Mouse (Mus musculus): ENCODE results near the gene Sult1b1. TPM values are rescaled to one million over a fixed set of nuclear protein-coding genes. Genes with fewer than 3 reads are reported as not detected.

The Sult1b1 gene
- 43.0 and 49.7 TPM in 2 replicates for polyA plus RNA-seq (2015; fragmentation: Nextera tagmentation; extraction: Ambion mirVana)

GRCm38 (mm10) chr5:87538111-87538510, at the start of gene Sult1b1:
Gene Sult1b1 (minus strand): TSS chr5:87538195.
- Histone ChIP-seq H3K4me1 (replicated peaks) (no peaks in the 10 kb centered on the region), H3K9me3 (no peaks in the 10 kb centered on the region), H3K36me3 (no peaks in the 10 kb centered on the region), H3K4me2 (replicated peaks) (no peak within 1 kb of the TSS), H3K27me3 (replicated peaks) (no peaks in the 10 kb centered on the region), H3K4me3 (replicated peaks) (no peak within 1 kb of the TSS), H3K27ac (no peak within 1 kb of the TSS), H3K9ac (no peak within 1 kb of the TSS)
- WGBS, result 79% methylated on average over 2 of the region's 2 CpGs
- ATAC-seq, result no peak

DNA sequence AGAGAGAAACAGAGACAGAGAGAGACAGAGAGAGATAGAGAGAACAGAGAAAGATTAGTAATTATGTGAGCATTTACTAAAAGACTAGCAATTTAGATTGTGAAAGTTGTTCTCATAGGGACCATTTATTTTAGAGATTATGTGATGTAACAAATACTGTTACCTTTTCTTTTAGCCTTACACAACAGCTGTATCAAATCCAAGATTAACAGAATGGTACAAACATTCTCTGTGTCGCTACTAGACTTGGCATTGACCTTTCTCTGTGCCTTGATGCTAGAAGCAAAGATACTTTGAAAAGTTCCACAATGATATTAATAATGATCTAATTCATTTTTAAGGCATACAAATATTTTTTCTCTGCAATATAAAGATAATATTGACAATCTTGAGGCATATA, 42.4 kb upstream of the Sult1b1 start:
- no peak overlapping the region for H3K27ac ChIP-seq
- 88% methylated on average over 1 of the region's 1 CpGs for WGBS
- ATAC-seq, result no peak
- H3K36me3 ChIP-seq, result no peaks in the 10 kb centered on the region
- no peaks in the 10 kb centered on the region for H3K27me3 ChIP-seq (replicated peaks)
- H3K9ac ChIP-seq, result no peak overlapping the region
- H3K4me3 ChIP-seq (replicated peaks), result no peak overlapping the region
- no peaks in the 10 kb centered on the region for H3K9me3 ChIP-seq
- no peak overlapping the region for H3K4me2 ChIP-seq (replicated peaks)
- no peaks in the 10 kb centered on the region for H3K4me1 ChIP-seq (replicated peaks)

GRCm38 (mm10) chr5:87574174-87574573, 36.2 kb upstream of the Sult1b1 start:
- Histone ChIP-seq H3K27me3 (replicated peaks) (no peaks in the 10 kb centered on the region), H3K36me3 (no peaks in the 10 kb centered on the region), H3K9me3 (no peaks in the 10 kb centered on the region), H3K4me3 (replicated peaks) (no peak overlapping the region), H3K4me1 (replicated peaks) (no peaks in the 10 kb centered on the region), H3K4me2 (replicated peaks) (no peak overlapping the region), H3K27ac (no peak overlapping the region), H3K9ac (no peak overlapping the region)
- 53% methylated on average over 1 of the region's 1 CpGs for WGBS
- no peak for ATAC-seq

DNA sequence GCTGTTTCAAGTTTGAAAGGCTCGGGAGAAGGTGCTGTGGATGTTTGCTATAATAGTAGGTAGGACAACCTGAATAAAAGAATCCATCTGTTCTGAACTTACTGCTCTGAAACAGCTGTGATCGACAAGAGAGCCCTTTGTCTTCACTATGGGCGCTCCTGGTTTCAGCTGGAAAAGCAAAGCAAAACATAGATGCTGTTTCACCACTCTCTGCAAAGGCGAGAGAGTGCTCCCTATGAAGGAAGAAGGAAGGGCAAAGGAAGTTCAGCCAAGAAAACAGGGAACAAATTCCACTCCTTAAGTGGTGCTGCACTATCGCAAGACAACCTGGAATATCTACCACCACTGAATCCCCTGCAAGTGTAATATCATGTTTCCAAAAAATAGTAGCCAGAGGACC, 35.5 kb upstream of the Sult1b1 start:
- H3K27me3 ChIP-seq (replicated peaks), result no peaks in the 10 kb centered on the region
- 57% methylated on average over 5 of the region's 5 CpGs for WGBS
- no peak overlapping the region for H3K4me2 ChIP-seq (replicated peaks)
- no peak overlapping the region for H3K9ac ChIP-seq
- ATAC-seq, result no peak
- no peaks in the 10 kb centered on the region for H3K9me3 ChIP-seq
- H3K4me1 ChIP-seq (replicated peaks), result no peaks in the 10 kb centered on the region
- H3K4me3 ChIP-seq (replicated peaks), result no peak overlapping the region
- H3K27ac ChIP-seq, result no peak overlapping the region
- H3K36me3 ChIP-seq, result no peaks in the 10 kb centered on the region

DNA sequence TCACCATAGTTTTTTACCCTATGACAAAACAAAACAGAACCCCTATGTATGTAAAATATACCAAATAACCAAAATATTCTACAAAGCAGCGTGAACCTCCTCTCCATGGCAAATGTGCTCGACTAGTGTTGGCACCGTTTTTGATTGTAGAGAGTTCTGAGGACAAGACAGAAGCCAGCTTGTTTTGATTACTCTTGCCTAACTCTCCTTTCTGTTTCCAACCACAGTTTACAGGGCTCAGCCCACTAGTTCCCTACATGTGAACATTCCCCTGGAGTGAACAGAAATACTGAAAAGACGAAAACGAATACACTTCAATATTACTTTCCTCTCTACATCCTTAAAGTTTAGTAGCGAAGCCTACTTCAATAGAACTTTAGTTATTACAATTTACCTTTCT, 34.8 kb upstream of the Sult1b1 start:
- no peak for ATAC-seq
- Histone ChIP-seq H3K9ac (no peak overlapping the region), H3K36me3 (no peaks in the 10 kb centered on the region), H3K4me1 (replicated peaks) (no peaks in the 10 kb centered on the region), H3K9me3 (no peaks in the 10 kb centered on the region), H3K4me2 (replicated peaks) (no peak overlapping the region), H3K27me3 (replicated peaks) (no peaks in the 10 kb centered on the region), H3K4me3 (replicated peaks) (no peak overlapping the region), H3K27ac (no peak overlapping the region)
- 84% methylated on average over 6 of the region's 6 CpGs for WGBS

GRCm38 (mm10) chr5:87568845-87569244, 30.9 kb upstream of the Sult1b1 start, which contains the start of gene Sult1d1:
Gene Sult1d1 (minus strand): TSS chr5:87569027.
- peak; percentile 96 for ATAC-seq
- 56% methylated on average over 5 of the region's 5 CpGs for WGBS
- H3K4me3 ChIP-seq (replicated peaks), result no peak within 1 kb of the TSS

DNA sequence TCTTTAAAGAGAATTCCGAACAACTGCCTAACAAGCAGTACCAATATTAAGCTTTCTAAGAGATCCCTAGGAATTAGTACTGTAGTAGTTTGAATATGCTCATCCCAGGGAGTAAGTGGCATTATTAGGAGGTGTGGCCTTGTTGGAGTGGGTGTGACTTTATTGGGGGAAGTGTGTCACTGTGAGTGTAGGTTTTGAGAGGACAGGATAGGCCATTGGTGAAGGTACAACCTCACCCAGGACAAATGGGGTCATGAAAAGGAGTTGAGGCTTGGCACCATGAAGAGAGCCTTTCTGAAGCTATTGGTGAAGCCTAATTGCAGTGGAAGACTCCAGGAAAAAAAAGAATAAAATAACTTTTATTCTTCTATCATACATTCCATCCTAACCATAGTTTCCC, 29.3 kb upstream of the Sult1b1 start:
- H3K4me1 ChIP-seq (replicated peaks), result no peaks in the 10 kb centered on the region
- no peaks in the 10 kb centered on the region for H3K27me3 ChIP-seq (replicated peaks)
- H3K36me3 ChIP-seq, result no peaks in the 10 kb centered on the region
- H3K9me3 ChIP-seq, result no peaks in the 10 kb centered on the region
- no peak overlapping the region for H3K4me2 ChIP-seq (replicated peaks)
- H3K27ac ChIP-seq, result no peak overlapping the region
- no peak for ATAC-seq
- no peak overlapping the region for H3K4me3 ChIP-seq (replicated peaks)
- H3K9ac ChIP-seq, result no peak overlapping the region
- WGBS, result 90% methylated on average over 1 of the region's 1 CpGs

More at GRCm38 (mm10) chr5:87568845-87569244, 30.9 kb upstream of the Sult1b1 start, which contains the start of gene Sult1d1:
- Histone ChIP-seq H3K4me2 (replicated peaks) (no peak within 1 kb of the TSS), H3K4me1 (replicated peaks) (no peaks in the 10 kb centered on the region), H3K27ac (no peak within 1 kb of the TSS), H3K36me3 (no peaks in the 10 kb centered on the region), H3K9me3 (no peaks in the 10 kb centered on the region), H3K9ac (no peak within 1 kb of the TSS), H3K27me3 (replicated peaks) (no peaks in the 10 kb centered on the region)

DNA sequence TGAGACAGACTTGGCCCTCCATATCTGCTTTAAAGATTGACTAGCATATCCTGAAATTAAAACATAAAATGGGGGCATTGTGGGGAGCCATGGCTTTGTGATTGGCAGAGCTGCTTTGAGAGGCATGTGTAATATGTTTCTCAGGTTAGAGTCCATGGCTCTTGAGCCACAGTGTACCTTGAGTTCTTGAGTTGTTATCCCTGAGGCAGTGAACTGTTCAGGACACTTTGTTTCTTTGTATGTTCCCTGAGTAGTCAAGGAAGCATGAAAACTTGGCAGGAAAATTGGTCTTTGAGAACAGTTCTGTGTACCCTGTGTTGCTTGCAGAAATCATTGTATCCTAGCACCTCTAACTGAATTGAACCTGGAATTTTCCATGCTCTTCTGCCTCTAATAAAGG, 25.0 kb upstream of the Sult1b1 start:
- H3K9me3 ChIP-seq, result no peaks in the 10 kb centered on the region
- H3K4me3 ChIP-seq (replicated peaks), result no peak overlapping the region
- ATAC-seq, result peak; percentile 84
- H3K9ac ChIP-seq, result no peak overlapping the region
- H3K27me3 ChIP-seq (replicated peaks), result no peaks in the 10 kb centered on the region
- H3K36me3 ChIP-seq, result no peaks in the 10 kb centered on the region
- no peaks in the 10 kb centered on the region for H3K4me1 ChIP-seq (replicated peaks)
- no peak overlapping the region for H3K4me2 ChIP-seq (replicated peaks)
- no peak overlapping the region for H3K27ac ChIP-seq

DNA sequence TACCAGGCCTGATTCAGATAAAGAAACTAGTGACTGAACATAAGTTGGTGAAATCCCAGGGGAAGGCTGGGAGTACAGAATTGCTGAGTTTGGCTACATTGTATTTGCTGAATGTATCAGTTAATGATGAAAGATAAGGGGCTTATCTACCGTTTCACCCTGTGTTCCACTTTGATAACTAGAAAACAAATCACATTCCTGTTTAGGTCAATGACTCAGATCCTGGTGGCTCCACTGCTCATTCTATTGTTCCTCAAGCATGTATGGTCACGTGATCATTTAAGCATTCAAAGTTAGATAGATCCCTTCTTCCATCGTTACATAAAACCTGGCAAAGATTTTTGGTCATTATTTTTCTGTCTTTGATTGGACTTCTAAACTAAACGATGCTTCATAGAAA, 24.5 kb upstream of the Sult1b1 start:
- H3K4me2 ChIP-seq (replicated peaks), result no peak overlapping the region
- no peak overlapping the region for H3K9ac ChIP-seq
- H3K9me3 ChIP-seq, result no peaks in the 10 kb centered on the region
- no peaks in the 10 kb centered on the region for H3K36me3 ChIP-seq
- no peaks in the 10 kb centered on the region for H3K4me1 ChIP-seq (replicated peaks)
- no peaks in the 10 kb centered on the region for H3K27me3 ChIP-seq (replicated peaks)
- no peak overlapping the region for H3K27ac ChIP-seq
- H3K4me3 ChIP-seq (replicated peaks), result no peak overlapping the region
- peak; percentile 90 for ATAC-seq
- WGBS, result 68% methylated on average over 4 of the region's 4 CpGs

- ATAC-seq, result no peak
- Histone ChIP-seq H3K9me3 (no peaks in the 10 kb centered on the region), H3K4me1 (replicated peaks) (no peaks in the 10 kb centered on the region), H3K9ac (no peak overlapping the region), H3K4me2 (replicated peaks) (no peak overlapping the region), H3K27me3 (replicated peaks) (no peaks in the 10 kb centered on the region), H3K4me3 (replicated peaks) (no peak overlapping the region), H3K27ac (no peak overlapping the region), H3K36me3 (no peaks in the 10 kb centered on the region)
- WGBS, result 78% methylated on average over 5 of the region's 5 CpGs
Measured at GRCm38 (mm10) chr5:87560145-87560544, 22.1 kb upstream of the Sult1b1 start.

DNA sequence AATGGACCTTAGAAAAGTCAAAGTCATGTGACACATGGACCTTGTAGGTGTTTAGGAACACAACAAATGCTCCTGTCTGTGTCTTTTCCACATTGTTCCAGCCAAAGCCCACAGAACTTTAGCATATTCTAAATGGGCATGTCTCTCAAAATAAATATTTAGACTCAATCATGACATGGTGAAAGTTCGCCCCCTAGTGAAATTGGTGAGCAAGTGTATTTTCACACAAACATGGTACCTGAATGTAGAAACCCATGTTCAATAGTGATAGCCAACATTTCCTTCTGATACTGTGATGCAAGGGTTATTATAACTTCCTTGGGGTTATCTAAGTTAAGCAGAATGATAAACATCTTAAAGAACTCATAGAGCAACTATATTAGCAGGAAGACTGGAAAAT, 12.9 kb upstream of the Sult1b1 start:
- Histone ChIP-seq H3K9me3 (no peaks in the 10 kb centered on the region), H3K27ac (no peak overlapping the region), H3K4me3 (replicated peaks) (no peak overlapping the region), H3K27me3 (replicated peaks) (no peaks in the 10 kb centered on the region), H3K9ac (no peak overlapping the region), H3K4me1 (replicated peaks) (no peaks in the 10 kb centered on the region), H3K4me2 (replicated peaks) (no peak overlapping the region), H3K36me3 (no peaks in the 10 kb centered on the region)
- 43% methylated on average over 1 of the region's 1 CpGs for WGBS
- no peak for ATAC-seq

GRCm38 (mm10) chr5:87535994-87536644, 1.9 kb downstream of the Sult1b1 start:
- Histone ChIP-seq H3K27me3 (replicated peaks) (no peaks in the 10 kb centered on the region), H3K9me3 (no peaks in the 10 kb centered on the region), H3K27ac (peak overlapping the region; percentile 73), H3K9ac (no peak overlapping the region), H3K36me3 (no peaks in the 10 kb centered on the region), H3K4me2 (replicated peaks) (no peak overlapping the region), H3K4me1 (replicated peaks) (no peaks in the 10 kb centered on the region), H3K4me3 (replicated peaks) (no peak overlapping the region)
- peak; percentile 95 for ATAC-seq
- 47% methylated on average over 4 of the region's 4 CpGs for WGBS

DNA sequence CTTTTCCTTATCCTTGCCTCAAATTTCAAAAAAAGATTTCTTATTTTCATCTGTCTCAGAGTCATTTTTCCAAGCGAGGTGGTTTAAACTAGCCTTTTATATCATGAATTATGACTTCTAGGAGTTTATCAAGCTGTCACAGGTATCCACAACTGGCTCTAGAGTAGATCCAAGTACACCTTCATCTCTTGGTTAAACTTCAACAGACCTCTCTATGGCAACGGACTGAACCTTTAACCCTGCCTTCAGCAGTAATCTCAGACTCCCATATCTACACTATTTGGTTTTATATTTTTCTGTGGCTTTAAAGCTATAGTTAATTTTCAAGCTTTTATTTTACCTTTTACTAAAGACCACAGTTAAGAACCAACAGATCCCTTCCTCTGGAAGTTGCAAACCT, 5.7 kb downstream of the Sult1b1 start:
- H3K27ac ChIP-seq, result peak overlapping the region; percentile 56
- WGBS, result 40% methylated on average over 2 of the region's 2 CpGs
- H3K4me2 ChIP-seq (replicated peaks), result peak overlapping the region; percentile 19; the same call in 1 of the 2 replicates
- H3K9me3 ChIP-seq, result no peaks in the 10 kb centered on the region
- H3K4me1 ChIP-seq (replicated peaks), result no peaks in the 10 kb centered on the region
- H3K4me3 ChIP-seq (replicated peaks), result no peak overlapping the region
- ATAC-seq, result peak; percentile 90
- H3K27me3 ChIP-seq (replicated peaks), result no peaks in the 10 kb centered on the region
- H3K36me3 ChIP-seq, result no peaks in the 10 kb centered on the region
- H3K9ac ChIP-seq, result no peak overlapping the region
